Mouse (Mus musculus) E14TG2a.4 (cell line): ENCODE results near the gene Tm7sf2.

Source experiments
- H3K27me3 ChIP-seq: 2 replicates; pipeline ENCODE4 v1.6.1; 2014; ENCODE audit warnings: low read length, control low read depth; ENCODE audit not compliant: insufficient read depth
- H3K36me3 ChIP-seq: 2 replicates; pipeline ENCODE4 v1.6.1; 2014; ENCODE audit warnings: low read length, control low read depth; ENCODE audit not compliant: insufficient read depth
- H3K4me1 ChIP-seq: replicated peaks from 2 replicates; pipeline ENCODE4 v1.6.1; 2014; ENCODE audit warnings: low read depth, low read length, control low read depth
- H3K4me3 ChIP-seq: replicated peaks from 2 replicates; pipeline ENCODE4 v1.5.1; 2014; ENCODE audit warnings: mild to moderate bottlenecking, low read length
- H3K9me3 ChIP-seq: 2 replicates; pipeline ENCODE4 v1.6.1; 2014; ENCODE audit warnings: low read length, control low read depth
- CTCF ChIP-seq: conservative IDR thresholded peaks from 2 replicates; pipeline ENCODE4 v1.5.1; 2014; ENCODE audit warnings: low read length
- NANOG ChIP-seq: IDR thresholded peaks from 2 replicates; pipeline ENCODE4 v1.6.1; 2014; ENCODE audit warnings: borderline replicate concordance, low read length, mixed read lengths
- POU5F1 ChIP-seq: IDR thresholded peaks from 2 replicates; pipeline ENCODE4 v1.6.1; 2014; ENCODE audit warnings: low read length, borderline replicate concordance

Gene Tm7sf2

DNA sequence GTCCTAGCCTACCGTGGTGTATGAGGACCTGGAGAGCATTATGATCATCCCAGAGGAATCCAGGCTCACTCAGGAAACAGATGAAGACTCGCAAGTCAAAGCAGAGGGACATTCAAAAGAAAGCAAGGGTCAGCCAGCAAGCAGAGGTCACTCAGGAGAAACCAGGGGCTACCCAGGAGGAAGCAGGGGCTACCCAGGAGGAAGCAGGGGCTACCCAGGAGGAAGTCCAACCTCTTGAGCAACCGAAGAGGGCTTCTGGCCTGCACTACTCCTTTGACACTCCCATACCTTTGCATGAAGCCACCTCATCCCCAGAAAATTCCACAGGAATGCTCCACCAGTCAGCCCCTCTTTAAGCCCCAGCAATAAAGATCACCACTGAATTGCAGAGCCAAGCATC lies 29.7 kb upstream of the Tm7sf2 start:
- Histone ChIP-seq H3K9me3 (no peaks in the 10 kb centered on the region), H3K4me3 (no peak overlapping the region), H3K4me1 (peaks cover 64% of the 10 kb centered on the region), H3K27me3 (no peaks in the 10 kb centered on the region), H3K36me3 (peaks cover 81% of the 10 kb centered on the region)
- TF ChIP-seq POU5F1 (no peak), NANOG (no peak), CTCF (no peak)

- Histone ChIP-seq H3K4me1 (peaks cover 71% of the 10 kb centered on the region), H3K36me3 (peaks cover 99% of the 10 kb centered on the region), H3K9me3 (no peaks in the 10 kb centered on the region), H3K4me3 (no peak within 1 kb of the TSS), H3K27me3 (no peaks in the 10 kb centered on the region)
- no peak for TF ChIP-seq CTCF
- TF ChIP-seq NANOG: no peak
- no peak for TF ChIP-seq POU5F1
These were observed 25.9 kb upstream of the Tm7sf2 start, which contains the start of gene AC131692.1 for GRCm38 (mm10) chr19:6094119-6094518. AC131692.1 (plus strand) TSS chr19:6094419.

DNA sequence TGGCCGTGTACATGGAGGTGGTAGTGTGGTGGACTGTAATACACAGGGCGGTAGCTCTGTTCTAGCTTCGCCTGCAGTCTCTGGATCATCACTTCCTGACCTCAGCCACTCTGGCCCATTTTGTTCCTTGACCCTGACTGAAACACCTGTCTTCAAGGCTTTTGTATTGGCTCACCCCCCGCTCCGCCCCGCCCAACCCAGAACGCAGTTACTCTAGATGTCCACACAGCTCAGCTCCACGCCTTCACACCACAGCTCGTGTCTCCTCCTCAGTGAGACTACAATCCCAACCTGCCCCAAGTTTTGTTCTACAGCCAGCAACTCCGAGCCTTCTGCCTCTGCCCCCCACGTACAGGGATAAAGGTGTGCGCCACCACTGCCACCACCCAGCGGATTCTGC lies 20.7 kb upstream of the Tm7sf2 start:
- TF ChIP-seq CTCF (no peak), POU5F1 (no peak), NANOG (no peak)
- Histone ChIP-seq H3K36me3 (peaks cover 82% of the 10 kb centered on the region), H3K9me3 (no peaks in the 10 kb centered on the region), H3K27me3 (no peaks in the 10 kb centered on the region), H3K4me1 (peaks cover 84% of the 10 kb centered on the region), H3K4me3 (peak overlapping the region; percentile 45; the same call in 1 of the 2 replicates)

DNA sequence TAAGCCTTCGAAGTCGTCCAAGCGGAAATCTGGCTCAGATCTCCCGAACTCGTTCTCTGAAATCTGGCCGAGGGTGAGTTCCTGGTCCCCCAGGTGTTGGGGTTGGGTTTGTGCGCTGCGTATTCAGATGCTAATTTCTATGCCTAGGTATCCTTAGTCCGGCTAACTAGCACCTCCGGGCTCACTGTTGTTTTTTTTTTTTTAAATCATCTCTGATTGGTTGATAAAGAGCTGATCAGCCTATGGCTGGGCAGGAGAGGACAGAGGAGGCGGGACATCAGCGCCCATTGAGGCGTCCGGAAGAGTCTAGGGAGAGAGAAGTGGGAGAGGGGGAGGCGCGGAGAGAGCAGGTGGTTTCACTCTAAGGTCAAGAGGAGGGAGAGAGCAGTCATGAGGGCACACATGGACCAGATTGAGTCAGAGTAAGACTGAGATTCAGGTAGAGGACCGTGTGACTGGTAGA lies 17.3 kb upstream of the Tm7sf2 start:
- no peaks in the 10 kb centered on the region for H3K9me3 ChIP-seq
- H3K36me3 ChIP-seq: peaks cover 82% of the 10 kb centered on the region
- peak overlapping the region; percentile 97 for H3K4me3 ChIP-seq
- TF ChIP-seq NANOG (no peak), POU5F1 (peak; percentile 38; the same call in 1 of the 2 replicates)
- peaks cover 79% of the 10 kb centered on the region for H3K4me1 ChIP-seq
- no peaks in the 10 kb centered on the region for H3K27me3 ChIP-seq

DNA sequence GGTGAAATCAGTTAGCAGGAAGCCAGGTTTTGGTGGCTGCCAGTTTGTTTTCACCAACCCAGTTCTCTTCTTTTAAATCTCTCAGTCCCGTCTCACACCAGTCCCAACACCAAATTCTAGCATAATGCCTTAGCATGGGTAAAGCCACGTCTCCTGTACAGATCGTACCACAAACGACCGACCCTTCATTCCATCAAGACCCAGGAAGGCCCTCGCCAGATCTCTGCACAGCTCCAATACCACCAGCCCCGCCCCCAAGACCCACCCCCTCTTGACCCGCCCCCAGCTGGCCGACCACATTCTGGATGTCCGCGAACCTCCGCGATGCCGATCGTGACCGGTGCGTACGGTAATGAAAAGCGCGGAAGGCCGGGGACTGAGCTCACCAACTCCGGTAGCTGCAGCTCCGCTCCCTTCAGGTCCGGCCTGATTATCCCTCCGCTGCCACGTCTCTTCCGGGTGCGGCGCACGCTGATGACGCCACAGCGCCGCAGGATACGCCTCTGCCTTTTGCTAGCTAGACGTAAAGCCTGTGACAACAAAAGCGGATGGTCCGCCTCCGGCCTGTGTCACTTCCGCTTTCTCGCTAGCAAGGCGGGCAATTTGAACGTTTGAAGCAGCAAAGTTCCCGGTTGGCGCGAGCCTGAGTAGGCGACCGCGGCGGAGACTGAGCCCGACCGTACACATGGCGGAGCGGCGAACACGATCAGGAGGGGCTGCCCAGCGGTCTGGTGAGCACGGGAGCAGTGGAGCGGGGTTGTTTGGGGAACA lies 16.5 kb upstream of the Tm7sf2 start, which contains the start of the genes Zfpl1 and Cdca5:
Gene Zfpl1 (minus strand): TSS at position 479 of the 771 bp plus-strand sequence.
Gene Cdca5 (plus strand): TSS at position 506 of the 771 bp plus-strand sequence.
- no peaks in the 10 kb centered on the region for H3K9me3 ChIP-seq
- peak within 1 kb of the TSS; percentile 97 for H3K4me3 ChIP-seq
- H3K27me3 ChIP-seq: no peaks in the 10 kb centered on the region
- TF ChIP-seq NANOG (no peak), CTCF (no peak), POU5F1 (no peak)
- H3K36me3 ChIP-seq: peaks cover 82% of the 10 kb centered on the region
- peaks cover 79% of the 10 kb centered on the region for H3K4me1 ChIP-seq

DNA sequence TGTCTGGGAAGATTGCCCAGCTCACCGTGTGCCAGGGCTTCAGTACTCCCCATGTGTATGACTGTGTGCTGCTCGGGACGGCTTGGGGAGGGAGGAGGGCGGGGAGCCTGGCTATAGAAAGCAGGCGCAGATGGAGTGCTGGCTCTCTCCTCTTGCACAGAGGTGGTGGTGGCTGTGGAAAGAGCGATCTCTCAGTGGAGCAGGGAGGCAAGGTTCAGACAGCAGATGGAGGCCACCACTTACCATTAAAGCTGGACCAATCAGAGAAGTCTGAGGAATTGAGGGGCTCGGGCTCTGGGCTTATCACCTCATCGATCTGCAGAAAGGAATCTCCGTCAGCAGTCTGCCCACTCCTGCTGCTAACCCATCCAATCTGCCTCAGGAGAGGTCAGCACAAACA lies 14.0 kb upstream of the Tm7sf2 start, which contains the start of gene Gm28374:
Gene Gm28374 (minus strand): TSS at position 101 of the 400 bp plus-strand sequence.
- Histone ChIP-seq H3K27me3 (no peaks in the 10 kb centered on the region), H3K4me1 (peaks cover 63% of the 10 kb centered on the region), H3K4me3 (no peak within 1 kb of the TSS; the same call in 1 of the 2 replicates), H3K36me3 (peaks cover 67% of the 10 kb centered on the region), H3K9me3 (no peaks in the 10 kb centered on the region)
- TF ChIP-seq POU5F1 (no peak), NANOG (no peak), CTCF (no peak)

GRCm38 (mm10) chr19:6079983-6080480 lies 11.9 kb upstream of the Tm7sf2 start, which contains the start of gene Tmem262:
Tmem262 (plus strand) TSS chr19:6080033.
- TF ChIP-seq POU5F1 (no peak), NANOG (no peak), CTCF (no peak)
- Histone ChIP-seq H3K36me3 (peaks cover 64% of the 10 kb centered on the region), H3K27me3 (no peaks in the 10 kb centered on the region), H3K9me3 (no peaks in the 10 kb centered on the region), H3K4me3 (no peak within 1 kb of the TSS), H3K4me1 (peaks cover 57% of the 10 kb centered on the region)

DNA sequence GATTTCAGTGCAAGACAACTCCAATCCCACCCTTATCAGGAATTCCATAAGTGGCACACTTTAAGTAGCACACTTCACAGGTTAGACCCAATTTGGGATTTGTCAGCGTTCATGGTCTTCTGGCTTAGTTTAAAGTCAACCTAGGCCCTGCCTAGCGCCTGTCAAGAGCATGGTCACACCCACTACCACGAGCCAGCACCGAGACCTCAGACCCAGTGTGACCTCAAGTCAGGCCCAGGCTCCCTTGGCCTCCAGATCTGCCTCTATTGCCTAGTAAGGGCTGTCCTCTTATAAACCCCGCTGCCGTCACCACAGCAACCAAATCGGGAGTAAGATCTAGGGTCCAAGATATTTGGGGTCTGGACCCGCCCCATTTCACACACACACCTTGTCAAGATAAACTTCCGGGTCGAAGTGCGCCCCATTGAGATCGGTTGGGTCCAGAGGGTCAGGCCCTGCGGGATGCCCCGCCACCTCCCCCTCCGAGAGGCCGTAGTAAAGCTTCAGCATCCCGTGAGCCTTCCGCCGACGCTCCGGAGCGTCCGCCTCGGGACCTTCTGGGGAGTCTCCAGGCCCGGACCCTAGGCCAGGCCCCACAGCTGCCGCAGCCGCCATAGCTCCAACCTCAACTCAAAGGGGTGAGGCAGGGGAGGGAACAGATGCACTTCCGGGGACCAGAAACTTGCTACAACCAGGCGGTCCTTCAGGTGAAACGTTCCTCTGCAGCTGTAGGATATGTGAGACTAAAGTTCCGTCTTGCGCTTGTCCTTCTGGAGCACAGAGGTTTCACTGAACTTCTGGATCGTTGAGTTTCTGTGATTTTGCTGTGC lies 8.6 kb upstream of the Tm7sf2 start, which contains the start of gene Vps51:
Gene Vps51 (minus strand): TSS at position 668 of the 830 bp plus-strand sequence.
- no peaks in the 10 kb centered on the region for H3K9me3 ChIP-seq
- peaks cover 43% of the 10 kb centered on the region for H3K4me1 ChIP-seq
- peak within 1 kb of the TSS; percentile 89 for H3K4me3 ChIP-seq
- H3K36me3 ChIP-seq: peaks cover 69% of the 10 kb centered on the region
- no peaks in the 10 kb centered on the region for H3K27me3 ChIP-seq
- TF ChIP-seq POU5F1: no peak; the same call in 1 of the 2 replicates
- no peak for TF ChIP-seq CTCF
- no peak for TF ChIP-seq NANOG
